Mouse (Mus musculus): ENCODE data around the gene Psme1.

GRCm38 (mm10) chr14:55542268-55542667 is 35.7 kb upstream of the Psme1 start:
- TF ChIP-seq CTCF (IDR thresholded peaks at IDR 0.05; ENCODE audit: borderline replicate concordance, control insufficient read depth, extremely low read depth, insufficient read depth, low read length, poor library complexity) (no peak), POLR2A (IDR thresholded peaks at IDR 0.05; ENCODE audit: control insufficient read depth, extremely low read depth, insufficient read depth, low read length, poor library complexity) (no peak)

All from thymus, adult 2 months (tissue).